Mouse (Mus musculus): ENCODE measurements around the gene Clk2. TPM values are rescaled to one million over a fixed set of nuclear protein-coding genes. Genes with fewer than 3 reads are reported as not detected.

Clk2 gene
- polyA plus RNA-seq, 1 experiment from 2014 or later = 27.5 TPM

- Histone ChIP-seq H3K4me3 (no peak overlapping the region), H3K27me3 (no peaks in the 10 kb centered on the region), H3K9ac (0 out of 2 replicates have a peak overlapping the region, but pooled peaks have one; percentile 12), H3K27ac (replicated peaks) (peak overlapping the region; percentile 92), H3K4me1 (replicated peaks) (peaks cover 45% of the 10 kb centered on the region), H3K9me3 (no peaks in the 10 kb centered on the region), H3K4me2 (peak overlapping the region; percentile 99; the same call in 1 of the 2 replicates), H3K36me3 (peaks cover 46% of the 10 kb centered on the region)
- ATAC-seq (ENCODE audit: low read depth) = no peak
- WGBS = 88% methylated on average over 27 of the region's 27 CpGs
These were observed 17.3 kb downstream of the Clk2 start for GRCm38 (mm10) chr3:89181749-89182500.

GRCm38 (mm10) chr3:89182531-89183057 is 18.0 kb downstream of the Clk2 start:
- Histone ChIP-seq H3K4me1 (replicated peaks) (peaks cover 45% of the 10 kb centered on the region), H3K36me3 (peaks cover 52% of the 10 kb centered on the region), H3K9me3 (no peaks in the 10 kb centered on the region), H3K4me3 (peak overlapping the region; percentile 60), H3K9ac (peak overlapping the region; percentile 92), H3K27me3 (no peaks in the 10 kb centered on the region), H3K27ac (replicated peaks) (peak overlapping the region; percentile 92), H3K4me2 (peak overlapping the region; percentile 99)
- 51% methylated on average over 7 of the region's 7 CpGs for WGBS
- ATAC-seq (ENCODE audit: low read depth) = peak; percentile 15

DNA sequence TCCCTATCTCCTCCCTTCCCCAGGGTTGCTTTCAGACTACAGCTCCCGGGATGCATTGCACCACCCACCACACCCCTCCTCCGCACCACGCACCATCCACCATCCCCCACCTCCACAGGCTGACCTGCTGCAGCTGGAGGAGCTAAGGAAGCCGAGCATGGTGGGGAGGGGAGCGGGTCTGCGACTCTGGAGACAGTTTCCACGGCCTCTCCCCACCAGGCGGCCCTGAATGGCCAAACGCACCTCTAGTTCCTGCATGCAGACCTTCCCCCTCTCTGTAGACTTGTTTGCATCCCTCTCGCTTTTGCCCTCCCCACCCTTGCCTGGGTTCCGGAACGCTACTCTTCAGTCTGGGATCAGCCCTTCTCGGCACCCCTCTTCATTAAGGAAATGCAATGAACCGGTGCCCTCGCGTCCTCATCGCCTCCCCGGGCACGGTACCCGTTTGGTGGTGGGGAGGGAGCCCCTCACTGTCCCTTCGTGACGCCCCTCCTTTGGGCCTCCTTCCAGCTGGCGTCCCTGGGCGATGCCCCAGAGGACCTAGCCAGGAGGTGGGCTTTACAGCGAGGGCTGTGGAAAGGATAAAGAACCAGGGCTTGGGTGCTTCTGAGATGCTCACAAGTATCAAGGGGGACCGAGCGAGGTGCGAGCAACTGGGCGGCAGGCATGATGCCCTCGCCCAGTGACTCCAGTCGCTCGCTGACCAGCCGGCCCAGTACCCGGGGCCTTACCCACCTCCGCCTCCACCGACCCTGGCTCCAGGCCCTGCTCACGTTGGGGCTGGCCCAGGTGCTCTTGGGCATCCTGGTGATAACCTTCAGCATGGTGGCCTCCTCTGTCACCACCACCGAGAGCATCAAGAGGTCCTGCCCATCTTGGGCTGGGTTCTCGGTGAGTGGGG is 18.7 kb downstream of the Clk2 start, which contains the start of gene Fam189b:
Gene Fam189b (plus strand): TSS at position 86 of the 901 bp plus-strand sequence.
- 6% methylated on average over 39 of the region's 39 CpGs for WGBS
- Histone ChIP-seq H3K36me3 (peaks cover 59% of the 10 kb centered on the region), H3K27ac (replicated peaks) (peak within 1 kb of the TSS; percentile 92), H3K27me3 (no peaks in the 10 kb centered on the region), H3K9me3 (no peaks in the 10 kb centered on the region), H3K9ac (peak within 1 kb of the TSS; percentile 92), H3K4me3 (peak within 1 kb of the TSS; percentile 60), H3K4me1 (replicated peaks) (peaks cover 39% of the 10 kb centered on the region), H3K4me2 (peak within 1 kb of the TSS; percentile 99)
- peak; percentile 95 for ATAC-seq (ENCODE audit: low read depth)

- no peak for ATAC-seq (ENCODE audit: low read depth)
- Histone ChIP-seq H3K27ac (replicated peaks) (peak overlapping the region; percentile 92), H3K9ac (peak overlapping the region; percentile 92), H3K9me3 (no peaks in the 10 kb centered on the region), H3K4me2 (peak overlapping the region; percentile 99), H3K4me1 (replicated peaks) (peaks cover 33% of the 10 kb centered on the region), H3K4me3 (peak overlapping the region; percentile 60), H3K27me3 (no peaks in the 10 kb centered on the region), H3K36me3 (peaks cover 65% of the 10 kb centered on the region)
- WGBS = 75% methylated on average over 6 of the region's 6 CpGs
These were observed 19.3 kb downstream of the Clk2 start for GRCm38 (mm10) chr3:89183959-89184315.

DNA sequence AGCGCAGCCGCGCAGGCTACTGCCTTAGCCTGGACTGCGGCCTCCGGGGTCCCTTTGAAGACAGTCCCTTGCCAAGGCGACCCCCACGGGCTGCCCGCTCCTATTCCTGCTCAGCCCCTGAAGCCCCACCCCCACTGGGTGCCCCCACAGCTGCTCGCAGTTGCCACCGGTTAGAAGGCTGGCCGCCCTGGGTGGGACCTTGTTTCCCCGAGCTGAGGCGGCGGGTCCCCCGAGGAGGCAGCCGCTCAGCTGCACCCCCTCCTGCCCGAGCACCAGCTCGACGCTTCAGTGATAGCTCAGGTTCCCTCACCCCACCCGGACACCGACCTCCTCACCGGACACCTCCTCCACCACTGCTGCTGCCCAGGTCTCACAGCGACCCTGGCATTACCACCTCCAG is 22.6 kb downstream of the Clk2 start:
- Histone ChIP-seq H3K4me1 (replicated peaks) (peaks cover 29% of the 10 kb centered on the region), H3K4me2 (no peak overlapping the region), H3K9ac (peak overlapping the region; percentile 5; the same call in 1 of the 2 replicates), H3K36me3 (peaks cover 37% of the 10 kb centered on the region), H3K4me3 (no peak overlapping the region), H3K27me3 (no peaks in the 10 kb centered on the region), H3K27ac (replicated peaks) (no peak overlapping the region), H3K9me3 (no peaks in the 10 kb centered on the region)
- ATAC-seq (ENCODE audit: low read depth) = no peak
- 46% methylated on average over 23 of the region's 23 CpGs for WGBS

DNA sequence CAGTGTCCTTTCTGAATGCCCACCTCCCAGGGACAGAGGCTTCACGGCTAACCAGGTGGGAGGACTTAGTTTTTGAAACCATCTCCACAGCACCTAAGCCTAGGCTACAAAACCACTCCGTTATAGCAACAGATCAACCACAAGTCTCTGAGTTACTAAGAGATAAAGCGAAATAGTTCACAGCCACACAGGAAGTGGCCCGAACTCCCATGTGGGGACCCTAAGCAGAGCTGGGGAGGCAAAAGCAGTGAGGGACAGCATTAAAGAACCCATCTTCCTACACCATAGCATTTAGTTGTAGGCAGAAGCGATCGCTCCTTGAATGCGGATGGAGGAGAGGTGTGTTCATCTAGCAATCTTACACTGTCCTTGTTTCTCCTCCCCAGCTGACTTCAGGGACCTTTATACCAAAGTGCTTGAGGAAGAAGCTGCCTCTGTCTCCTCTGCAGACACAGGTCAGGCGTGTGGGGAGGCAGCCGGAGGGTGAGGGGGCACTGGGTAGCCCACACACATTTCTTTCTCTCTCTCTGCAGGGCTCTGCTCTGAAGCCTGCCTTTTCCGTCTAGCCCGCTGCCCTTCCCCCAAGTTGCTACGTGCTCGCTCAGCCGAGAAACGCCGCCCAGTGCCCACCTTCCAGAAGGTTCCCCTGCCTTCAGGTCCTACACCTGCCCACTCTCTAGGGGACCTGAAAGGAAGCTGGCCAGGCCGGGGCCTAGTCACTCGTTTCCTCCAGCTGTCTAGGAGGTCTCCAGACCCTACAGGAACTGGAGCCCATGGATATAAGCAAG is 23.3 kb downstream of the Clk2 start:
- H3K27ac ChIP-seq (replicated peaks) = no peak overlapping the region
- H3K4me2 ChIP-seq = no peak overlapping the region
- peaks cover 32% of the 10 kb centered on the region for H3K36me3 ChIP-seq
- H3K4me3 ChIP-seq = no peak overlapping the region
- H3K9me3 ChIP-seq = no peaks in the 10 kb centered on the region
- WGBS = 77% methylated on average over 18 of the region's 18 CpGs
- no peak overlapping the region for H3K9ac ChIP-seq
- no peaks in the 10 kb centered on the region for H3K27me3 ChIP-seq
- no peak for ATAC-seq (ENCODE audit: low read depth)
- H3K4me1 ChIP-seq (replicated peaks) = peaks cover 25% of the 10 kb centered on the region

- no peak overlapping the region for H3K4me2 ChIP-seq
- ATAC-seq (ENCODE audit: low read depth) = no peak
- no peak overlapping the region for H3K9ac ChIP-seq
- H3K9me3 ChIP-seq = no peaks in the 10 kb centered on the region
- 71% methylated on average over 12 of the region's 12 CpGs for WGBS
- H3K4me1 ChIP-seq (replicated peaks) = peaks cover 23% of the 10 kb centered on the region
- H3K27ac ChIP-seq (replicated peaks) = no peak overlapping the region
- H3K27me3 ChIP-seq = no peaks in the 10 kb centered on the region
- H3K4me3 ChIP-seq = no peak overlapping the region
- peaks cover 32% of the 10 kb centered on the region for H3K36me3 ChIP-seq
These were observed 23.9 kb downstream of the Clk2 start for GRCm38 (mm10) chr3:89188478-89188875.

GRCm38 (mm10) chr3:89190436-89190835 is 25.8 kb downstream of the Clk2 start:
- H3K27ac ChIP-seq (replicated peaks) = no peak overlapping the region
- H3K27me3 ChIP-seq = no peaks in the 10 kb centered on the region
- WGBS = 84% methylated on average over 8 of the region's 8 CpGs
- no peak overlapping the region for H3K4me3 ChIP-seq
- no peak overlapping the region for H3K4me2 ChIP-seq
- H3K9ac ChIP-seq = no peak overlapping the region
- H3K9me3 ChIP-seq = no peaks in the 10 kb centered on the region
- peaks cover 4% of the 10 kb centered on the region for H3K4me1 ChIP-seq (replicated peaks)
- peaks cover 32% of the 10 kb centered on the region for H3K36me3 ChIP-seq
- ATAC-seq (ENCODE audit: low read depth) = no peak

DNA sequence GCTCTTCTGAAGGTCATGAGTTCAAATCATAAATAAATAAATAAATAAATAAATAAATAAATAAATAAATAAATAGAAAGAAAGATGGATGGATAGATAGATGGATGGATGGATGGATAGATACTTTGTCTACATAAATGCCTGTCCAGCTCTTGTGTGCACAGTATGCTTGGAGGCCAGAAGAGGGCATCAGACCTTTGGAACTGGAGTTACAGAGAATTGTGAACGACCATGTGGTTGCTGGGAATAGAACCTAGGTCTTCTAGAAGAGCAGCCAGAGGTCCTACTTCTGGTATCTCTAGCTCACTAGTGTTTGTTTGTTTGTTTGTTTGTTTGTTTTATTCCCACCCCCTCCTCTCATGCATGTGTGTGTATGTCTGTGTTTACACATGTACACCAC is 28.8 kb downstream of the Clk2 start:
- WGBS = 79% methylated on average over 1 of the region's 1 CpGs
- no peaks in the 10 kb centered on the region for H3K9me3 ChIP-seq
- no peak overlapping the region for H3K9ac ChIP-seq
- no peak overlapping the region for H3K4me2 ChIP-seq
- peaks cover 13% of the 10 kb centered on the region for H3K4me1 ChIP-seq (replicated peaks)
- H3K4me3 ChIP-seq = no peak overlapping the region
- peaks cover 10% of the 10 kb centered on the region for H3K36me3 ChIP-seq
- no peak for ATAC-seq (ENCODE audit: low read depth)
- H3K27ac ChIP-seq (replicated peaks) = no peak overlapping the region
- no peaks in the 10 kb centered on the region for H3K27me3 ChIP-seq

GRCm38 (mm10) chr3:89193853-89194252 is 29.3 kb downstream of the Clk2 start:
- H3K4me2 ChIP-seq = no peak overlapping the region
- H3K36me3 ChIP-seq = peaks cover 5% of the 10 kb centered on the region; the same call in 1 of the 2 replicates
- H3K27ac ChIP-seq (replicated peaks) = no peak overlapping the region
- H3K9me3 ChIP-seq = no peaks in the 10 kb centered on the region
- H3K4me1 ChIP-seq (replicated peaks) = peaks cover 13% of the 10 kb centered on the region
- no peak for ATAC-seq (ENCODE audit: low read depth)
- no peak overlapping the region for H3K9ac ChIP-seq
- H3K4me3 ChIP-seq = no peak overlapping the region
- WGBS = 92% methylated on average over 2 of the region's 2 CpGs
- H3K27me3 ChIP-seq = no peaks in the 10 kb centered on the region

DNA sequence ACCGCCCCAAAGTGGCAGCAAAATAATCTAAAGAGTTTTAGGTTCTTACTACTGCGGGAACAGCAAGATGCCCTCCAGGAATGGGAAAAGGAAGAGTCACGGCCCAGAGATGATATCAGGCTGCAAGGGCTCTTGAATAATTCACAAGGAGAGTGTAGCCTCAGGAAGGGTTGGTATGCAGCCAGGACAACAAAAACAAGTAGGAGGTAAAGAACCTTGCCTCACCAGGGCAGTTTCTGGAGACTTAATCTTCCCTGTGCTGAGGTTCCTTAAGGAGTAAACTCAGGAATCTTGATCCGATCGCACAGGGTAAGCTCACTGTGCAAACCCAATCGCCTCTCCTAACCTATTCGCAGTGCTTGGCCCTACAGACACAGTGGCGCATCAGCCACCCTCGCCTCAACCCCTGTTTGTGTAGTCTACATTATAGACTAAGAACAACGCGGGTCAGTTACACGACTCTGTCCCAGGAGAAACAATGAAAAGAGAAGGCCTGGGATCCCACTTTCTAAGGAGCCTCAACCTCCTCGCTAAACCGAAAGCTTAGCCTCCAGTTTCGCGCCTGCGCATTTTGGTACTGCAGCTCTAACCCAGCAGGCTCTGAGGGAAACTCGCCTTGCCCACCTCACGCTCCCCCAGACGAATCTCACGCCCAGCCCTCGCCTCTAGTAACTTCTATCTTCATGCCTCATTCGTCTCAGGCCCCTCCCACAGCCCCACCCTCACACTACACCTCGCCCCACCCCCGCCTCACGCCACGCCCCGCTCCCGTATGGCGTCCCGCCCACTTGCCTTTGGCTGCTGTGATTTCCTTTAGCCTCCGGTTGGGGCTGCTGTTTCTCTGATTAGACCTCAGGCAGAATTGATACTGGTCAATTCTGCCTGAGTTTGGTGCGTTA is 31.6 kb downstream of the Clk2 start:
- Histone ChIP-seq H3K9me3 (no peaks in the 10 kb centered on the region), H3K4me2 (peak overlapping the region; percentile 64), H3K4me1 (replicated peaks) (peaks cover 13% of the 10 kb centered on the region), H3K4me3 (peak overlapping the region; percentile 41), H3K27me3 (no peaks in the 10 kb centered on the region), H3K36me3 (no peaks in the 10 kb centered on the region), H3K27ac (replicated peaks) (peak overlapping the region; percentile 82), H3K9ac (peak overlapping the region; percentile 72)
- peak; percentile 98 for ATAC-seq (ENCODE audit: low read depth)
- 8% methylated on average over 33 of the region's 33 CpGs for WGBS

All from neural tube, embryonic 13.5 days (tissue).